Mouse (Mus musculus): ENCODE data around the gene Rbm42. TPM values are rescaled to one million over a fixed set of nuclear protein-coding genes. Genes with fewer than 3 reads are reported as not detected.
A peak's percentile ranks its signal among the peaks of the same experiment; 100 is the strongest.

Gene Rbm42
- polyA plus RNA-seq (2012) = 22.7 and 23.2 TPM in 2 replicates

DNA sequence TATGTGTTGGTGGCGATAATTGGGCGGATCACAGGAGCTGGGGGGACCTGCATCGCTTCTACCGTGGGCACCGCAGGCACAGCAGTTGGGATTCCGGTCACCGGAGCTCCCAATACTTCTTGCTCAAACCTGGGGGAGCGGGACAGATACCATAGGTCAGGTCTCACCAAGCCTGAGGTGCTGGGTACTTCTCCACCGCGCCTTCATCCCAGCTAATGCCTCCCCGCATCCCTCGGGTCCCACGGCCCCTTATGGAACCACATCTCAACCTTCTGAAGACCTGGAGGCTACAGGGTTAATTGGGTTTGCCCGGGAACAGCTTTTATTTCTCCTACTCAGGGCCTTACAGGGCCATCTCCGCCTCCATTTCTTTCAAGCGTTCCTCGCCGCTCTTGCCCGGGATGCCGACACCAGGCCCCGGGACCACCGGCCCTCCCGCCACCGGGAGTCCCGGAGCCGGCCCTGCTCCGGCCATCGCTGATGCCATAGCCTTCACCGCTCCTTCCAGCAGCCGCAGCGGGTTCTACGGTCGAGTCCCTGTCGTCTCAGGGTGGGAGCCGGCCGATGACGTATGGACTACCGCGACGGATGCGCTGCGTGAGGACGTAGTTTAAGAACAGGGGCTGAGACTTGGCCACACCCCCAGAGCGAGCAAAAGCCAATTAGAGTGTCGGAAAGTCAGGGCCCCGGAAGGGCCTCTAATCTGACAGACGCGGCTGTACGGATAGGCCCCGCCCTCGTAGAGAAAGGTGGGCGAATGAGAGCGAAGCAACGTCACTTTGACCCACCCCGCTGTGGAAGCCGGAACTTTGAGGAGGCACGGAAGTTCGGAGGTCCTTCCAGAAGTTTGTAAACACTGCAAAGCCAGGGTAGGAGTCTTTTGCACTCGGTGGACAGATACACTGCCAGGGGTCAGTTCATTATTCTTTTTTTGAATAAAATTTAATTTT is at the start of gene Rbm42:
Gene Rbm42, minus strand, starts transcription at position 727 of the 950 bp plus-strand sequence.
- Histone ChIP-seq H3K27me3 (ENCODE audit: control insufficient read depth) (no peaks in the 10 kb centered on the region), H3K36me3 (ENCODE audit: control insufficient read depth) (peaks cover 73% of the 10 kb centered on the region), H3K4me1 (ENCODE audit: control insufficient read depth) (peaks cover 18% of the 10 kb centered on the region), H3K4me3 (replicated peaks) (peak within 1 kb of the TSS; percentile 95), H3K9me3 (ENCODE audit: control insufficient read depth, low read length) (no peaks in the 10 kb centered on the region)
- TF ChIP-seq GATA1 (IDR thresholded peaks at IDR 0.05; ENCODE audit: low read length) (no peak), TAL1 (IDR thresholded peaks at IDR 0.05; ENCODE audit: low read length) (no peak)

DNA sequence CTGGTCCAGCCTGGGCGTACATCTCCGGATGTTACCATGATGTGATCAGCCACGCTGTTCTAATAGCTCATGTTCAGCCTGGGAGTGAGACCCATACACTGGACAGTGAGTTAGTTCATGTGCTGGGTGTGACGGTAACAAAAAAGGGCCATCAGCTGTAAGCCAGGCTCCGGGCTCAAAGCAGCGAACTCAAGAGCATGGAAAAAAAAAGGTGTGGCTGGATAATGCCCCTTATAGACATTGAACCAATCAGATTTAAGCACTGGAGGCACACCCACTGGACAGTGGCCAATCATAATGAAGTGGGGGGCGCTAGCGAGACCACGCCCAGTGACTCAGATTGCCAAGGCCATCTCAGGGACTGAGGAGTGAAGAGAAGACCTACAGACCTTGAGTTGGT is 48.5 kb upstream of the Rbm42 start, which contains the start of gene 2200002J24Rik:
Gene 2200002J24Rik, plus strand, starts transcription at position 338 of the 400 bp plus-strand sequence.
- no peak for TF ChIP-seq GATA1 (IDR thresholded peaks at IDR 0.05; ENCODE audit: low read length)
- no peak for TF ChIP-seq TAL1 (IDR thresholded peaks at IDR 0.05; ENCODE audit: low read length)
- Histone ChIP-seq H3K27me3 (ENCODE audit: control insufficient read depth) (no peaks in the 10 kb centered on the region), H3K4me3 (replicated peaks) (no peak within 1 kb of the TSS), H3K36me3 (ENCODE audit: control insufficient read depth) (no peaks in the 10 kb centered on the region), H3K9me3 (ENCODE audit: control insufficient read depth, low read length) (no peaks in the 10 kb centered on the region), H3K4me1 (ENCODE audit: control insufficient read depth) (peaks cover 4% of the 10 kb centered on the region)

DNA sequence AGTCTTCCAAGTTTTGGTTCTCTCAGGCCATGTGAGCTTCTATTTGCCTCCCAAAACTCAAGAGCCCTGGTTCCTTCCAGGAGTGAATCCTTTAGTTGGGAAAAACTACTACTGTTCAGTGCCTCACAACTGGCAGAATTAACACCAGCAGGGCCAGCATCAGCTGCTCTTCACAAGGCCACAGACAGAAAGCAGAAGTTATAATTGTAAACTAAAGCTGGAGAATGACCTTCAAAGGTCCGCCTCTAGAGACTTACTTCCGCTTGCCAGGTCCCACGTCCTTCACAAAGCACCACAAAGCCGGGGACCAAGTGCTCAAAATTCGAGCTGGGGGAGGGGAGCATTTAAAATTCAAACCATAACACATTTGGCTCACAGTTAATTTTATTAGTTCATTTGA is 48.0 kb upstream of the Rbm42 start:
- Histone ChIP-seq H3K4me3 (replicated peaks) (no peak overlapping the region), H3K36me3 (ENCODE audit: control insufficient read depth) (no peaks in the 10 kb centered on the region), H3K27me3 (ENCODE audit: control insufficient read depth) (no peaks in the 10 kb centered on the region), H3K4me1 (ENCODE audit: control insufficient read depth) (peaks cover 4% of the 10 kb centered on the region), H3K9me3 (ENCODE audit: control insufficient read depth, low read length) (no peaks in the 10 kb centered on the region)
- TF ChIP-seq TAL1 (IDR thresholded peaks at IDR 0.05; ENCODE audit: low read length) (no peak), GATA1 (IDR thresholded peaks at IDR 0.05; ENCODE audit: low read length) (no peak)

DNA sequence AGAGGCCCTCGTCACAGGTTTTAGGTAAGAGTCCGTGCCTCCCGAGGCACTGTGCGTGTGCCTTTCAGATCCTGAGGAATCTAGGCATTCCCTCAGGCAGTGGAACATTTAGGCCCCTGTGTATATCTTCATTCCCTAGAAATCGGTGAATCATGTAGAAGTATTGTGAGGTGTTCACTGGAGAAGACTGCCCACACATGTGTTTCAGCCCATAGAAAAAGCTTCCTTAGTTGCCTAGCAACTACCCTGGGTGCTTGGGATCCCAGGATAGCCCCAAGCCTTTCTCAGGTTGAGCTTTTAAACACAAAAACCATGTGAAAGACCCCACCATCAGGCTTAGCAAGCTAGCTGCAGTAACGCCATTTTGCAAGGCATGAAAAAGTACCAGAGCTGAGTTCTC is 38.2 kb upstream of the Rbm42 start:
- H3K4me3 ChIP-seq (replicated peaks) = no peak overlapping the region

DNA sequence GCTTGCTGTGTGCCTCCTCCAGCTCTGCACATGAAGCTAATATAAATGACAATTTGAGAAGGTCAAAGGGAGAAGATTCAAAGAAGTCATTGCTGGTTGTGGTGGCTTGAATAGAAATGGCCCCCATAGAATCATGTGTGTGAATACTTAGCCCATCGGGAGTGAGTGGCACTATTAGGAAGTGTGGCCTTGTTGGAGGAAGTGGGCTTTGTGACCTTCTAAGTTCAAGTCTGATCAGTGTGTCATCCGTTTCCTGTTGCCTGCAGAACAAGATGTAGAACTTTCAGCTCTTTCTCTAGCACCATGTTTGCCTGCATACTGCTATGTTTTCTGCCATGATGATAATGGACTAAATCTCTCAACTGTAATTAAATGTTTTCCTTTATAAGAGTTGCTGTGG is 33.3 kb upstream of the Rbm42 start:
- no peaks in the 10 kb centered on the region for H3K36me3 ChIP-seq (ENCODE audit: control insufficient read depth)

More for the DNA sequence above, 38.2 kb upstream of the Rbm42 start:
- no peaks in the 10 kb centered on the region for H3K4me1 ChIP-seq (ENCODE audit: control insufficient read depth)
- no peaks in the 10 kb centered on the region for H3K27me3 ChIP-seq (ENCODE audit: control insufficient read depth)
- no peak for TF ChIP-seq GATA1 (IDR thresholded peaks at IDR 0.05; ENCODE audit: low read length)
- no peak for TF ChIP-seq TAL1 (IDR thresholded peaks at IDR 0.05; ENCODE audit: low read length)
- no peaks in the 10 kb centered on the region for H3K9me3 ChIP-seq (ENCODE audit: control insufficient read depth, low read length)
- H3K36me3 ChIP-seq (ENCODE audit: control insufficient read depth) = no peaks in the 10 kb centered on the region

DNA sequence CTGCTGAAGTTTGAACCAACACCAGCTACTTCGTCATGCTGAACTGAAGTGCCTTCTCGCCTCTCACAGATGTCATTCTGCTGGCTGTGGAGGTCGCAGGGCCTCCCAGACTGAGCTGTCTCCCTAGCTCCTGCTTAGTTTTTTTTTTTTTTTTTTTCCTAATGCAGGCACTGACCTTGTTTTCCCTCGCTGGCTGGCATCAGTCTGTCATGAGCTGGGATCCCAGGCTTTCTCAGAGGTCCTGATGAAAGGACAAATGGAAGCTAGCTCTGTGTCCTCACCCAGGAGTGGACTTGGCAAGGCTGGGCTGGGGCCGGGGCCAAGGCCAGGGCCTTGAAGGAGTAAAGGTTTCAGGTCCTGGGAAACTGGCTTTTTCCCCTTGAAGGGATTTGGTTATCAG is 31.8 kb upstream of the Rbm42 start:
- no peaks in the 10 kb centered on the region for H3K4me1 ChIP-seq (ENCODE audit: control insufficient read depth)
- TF ChIP-seq TAL1 (IDR thresholded peaks at IDR 0.05; ENCODE audit: low read length) (no peak), GATA1 (IDR thresholded peaks at IDR 0.05; ENCODE audit: low read length) (no peak)
- no peaks in the 10 kb centered on the region for H3K36me3 ChIP-seq (ENCODE audit: control insufficient read depth)
- H3K4me3 ChIP-seq (replicated peaks) = no peak overlapping the region
- H3K27me3 ChIP-seq (ENCODE audit: control insufficient read depth) = no peaks in the 10 kb centered on the region
- H3K9me3 ChIP-seq (ENCODE audit: control insufficient read depth, low read length) = no peaks in the 10 kb centered on the region

More for the DNA sequence above, 33.3 kb upstream of the Rbm42 start:
- Histone ChIP-seq H3K9me3 (ENCODE audit: control insufficient read depth, low read length) (no peaks in the 10 kb centered on the region), H3K4me1 (ENCODE audit: control insufficient read depth) (no peaks in the 10 kb centered on the region), H3K4me3 (replicated peaks) (no peak overlapping the region), H3K27me3 (ENCODE audit: control insufficient read depth) (no peaks in the 10 kb centered on the region)
- no peak for TF ChIP-seq TAL1 (IDR thresholded peaks at IDR 0.05; ENCODE audit: low read length)
- no peak for TF ChIP-seq GATA1 (IDR thresholded peaks at IDR 0.05; ENCODE audit: low read length)

DNA sequence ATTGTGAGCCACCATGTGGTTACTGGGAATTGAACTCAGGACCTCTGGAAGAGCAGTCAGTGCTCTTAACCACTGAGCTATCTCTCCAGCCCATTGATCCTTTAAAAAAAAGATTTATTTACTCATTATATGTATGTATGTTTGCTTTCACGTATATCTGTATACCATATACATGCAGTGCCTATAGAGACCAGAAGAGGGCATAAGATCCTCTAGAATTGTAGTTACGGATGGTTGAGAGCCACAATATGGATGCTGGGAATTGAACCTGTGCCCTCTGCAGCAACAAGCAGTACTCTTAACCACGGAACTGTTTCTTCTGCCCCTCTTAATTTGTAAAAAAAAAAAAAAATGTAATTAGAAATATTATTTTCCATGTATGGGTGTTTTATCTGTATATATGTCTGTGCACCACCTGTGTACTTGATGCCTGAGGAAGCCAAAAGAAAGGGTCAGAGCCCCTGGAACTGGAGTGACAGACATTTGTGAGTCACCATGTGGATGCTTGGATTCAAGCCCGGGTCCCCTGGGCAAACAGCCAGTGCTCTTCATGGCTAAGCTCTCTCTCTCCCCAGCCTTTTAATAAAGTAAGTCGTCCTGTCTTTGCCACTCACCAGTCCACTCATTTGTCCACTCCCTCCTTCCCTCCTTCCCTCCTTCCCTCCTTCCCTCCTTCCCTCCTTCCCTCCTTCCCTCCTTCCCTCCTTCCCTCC is 28.3 kb upstream of the Rbm42 start:
- H3K4me1 ChIP-seq (ENCODE audit: control insufficient read depth) = no peaks in the 10 kb centered on the region
- no peaks in the 10 kb centered on the region for H3K27me3 ChIP-seq (ENCODE audit: control insufficient read depth)
- no peaks in the 10 kb centered on the region for H3K9me3 ChIP-seq (ENCODE audit: control insufficient read depth, low read length)
- H3K36me3 ChIP-seq (ENCODE audit: control insufficient read depth) = no peaks in the 10 kb centered on the region
- no peak overlapping the region for H3K4me3 ChIP-seq (replicated peaks)
- TF ChIP-seq GATA1 (IDR thresholded peaks at IDR 0.05; ENCODE audit: low read length) (no peak), TAL1 (IDR thresholded peaks at IDR 0.05; ENCODE audit: low read length) (no peak)

DNA sequence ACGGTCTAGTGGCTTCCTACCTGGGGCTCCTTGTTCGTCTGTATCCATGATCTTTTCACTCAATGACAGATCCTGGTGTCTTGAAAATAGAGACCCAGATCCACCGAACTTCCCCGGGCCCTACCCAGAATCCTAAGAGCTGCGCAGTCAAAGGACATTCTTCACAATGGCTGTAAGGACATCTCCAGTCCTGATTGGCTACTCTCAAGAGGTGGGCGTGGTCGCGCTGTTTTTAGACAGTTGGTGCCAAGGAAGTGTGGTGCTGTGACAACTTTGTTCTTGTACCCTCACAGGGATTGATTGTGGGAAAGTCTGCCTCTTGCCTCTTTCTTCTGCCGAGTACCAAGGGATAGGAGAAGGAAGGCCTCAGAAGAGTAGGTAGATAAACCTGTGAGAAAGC is 21.4 kb upstream of the Rbm42 start, which contains the start of gene Pmis2:
Gene Pmis2, minus strand, starts transcription at position 126 of the 400 bp plus-strand sequence.
- H3K4me3 ChIP-seq (replicated peaks) = no peak within 1 kb of the TSS
- H3K9me3 ChIP-seq (ENCODE audit: control insufficient read depth, low read length) = no peaks in the 10 kb centered on the region
- H3K36me3 ChIP-seq (ENCODE audit: control insufficient read depth) = no peaks in the 10 kb centered on the region
- H3K27me3 ChIP-seq (ENCODE audit: control insufficient read depth) = peaks cover 8% of the 10 kb centered on the region
- TF ChIP-seq GATA1 (IDR thresholded peaks at IDR 0.05; ENCODE audit: low read length) (no peak), TAL1 (IDR thresholded peaks at IDR 0.05; ENCODE audit: low read length) (no peak)
- no peaks in the 10 kb centered on the region for H3K4me1 ChIP-seq (ENCODE audit: control insufficient read depth)

DNA sequence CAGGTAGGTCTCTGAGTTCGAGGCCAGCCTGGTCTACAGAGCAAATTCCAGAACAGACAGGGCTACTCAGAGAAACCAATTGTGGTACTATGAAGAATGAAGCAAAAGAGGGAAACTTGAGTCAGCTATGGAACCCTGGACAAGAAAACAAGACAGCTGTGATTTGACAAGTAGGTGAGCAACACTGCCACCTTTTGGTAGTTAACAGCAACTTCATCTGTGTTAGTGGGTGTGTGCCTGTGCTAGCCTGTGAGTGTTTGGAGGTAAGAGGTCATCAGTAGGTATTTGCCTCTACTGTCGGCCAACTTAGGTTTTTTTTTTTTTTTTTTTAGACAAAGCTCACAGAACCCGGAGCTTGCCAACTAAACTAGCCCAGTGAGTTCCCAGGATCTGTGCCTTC is 19.1 kb upstream of the Rbm42 start:
- H3K4me3 ChIP-seq (replicated peaks) = no peak overlapping the region
- H3K4me1 ChIP-seq (ENCODE audit: control insufficient read depth) = peaks cover 13% of the 10 kb centered on the region
- TF ChIP-seq TAL1 (IDR thresholded peaks at IDR 0.05; ENCODE audit: low read length) (no peak), GATA1 (IDR thresholded peaks at IDR 0.05; ENCODE audit: low read length) (no peak)

More for the DNA sequence above, 19.1 kb upstream of the Rbm42 start:
- H3K36me3 ChIP-seq (ENCODE audit: control insufficient read depth) = no peaks in the 10 kb centered on the region
- peaks cover 10% of the 10 kb centered on the region for H3K27me3 ChIP-seq (ENCODE audit: control insufficient read depth)
- no peaks in the 10 kb centered on the region for H3K9me3 ChIP-seq (ENCODE audit: control insufficient read depth, low read length)
